Mouse (Mus musculus): ENCODE data around the gene Pold2. TPM values are rescaled to one million over a fixed set of nuclear protein-coding genes. Genes with fewer than 3 reads are reported as not detected.

Gene Pold2
- total RNA-seq, 1 experiment = 103 TPM

- H3K36me3 ChIP-seq (ENCODE audit: control insufficient read depth, insufficient read depth, low read length, poor library complexity, severe bottlenecking) = peaks cover 63% of the 10 kb centered on the region
- no peak for TF ChIP-seq ZC3H11A (IDR thresholded peaks at IDR 0.05; ENCODE audit: borderline replicate concordance, low read depth, low read length)
- no peak for TF ChIP-seq MAFK (IDR thresholded peaks at IDR 0.05; ENCODE audit: insufficient read depth, low read depth, low read length)
- TF ChIP-seq ZNF384 (IDR thresholded peaks at IDR 0.05; ENCODE audit: low read depth, low read length) = no peak
- no peak for TF ChIP-seq HCFC1 (IDR thresholded peaks at IDR 0.05; ENCODE audit: borderline replicate concordance, insufficient read depth, low read length)
- TF ChIP-seq CHD2 (IDR thresholded peaks at IDR 0.05; ENCODE audit: low read depth, low read length) = no peak
- peaks cover 0 to 10% of the 10 kb centered on the region in 2 experiments; a peak in 1 of 4 replicates for H3K4me1 ChIP-seq (ENCODE audit: control insufficient read depth in 2 of 2, insufficient read depth in 2 of 2, low read length in 2 of 2, poor library complexity in 1 of 2)
- H3K27ac ChIP-seq (ENCODE audit: insufficient read depth, low read depth, low read length, poor library complexity, severe bottlenecking) = no peak overlapping the region
- H3K4me3 ChIP-seq (ENCODE audit: insufficient read depth in 1 of 2, low read depth in 1 of 2, low read length in 2 of 2, poor library complexity in 1 of 2, severe bottlenecking in 1 of 2) = no peak overlapping the region
- DNase-seq (ENCODE audit: low read depth, low spot score) = no peak
- no peaks in the 10 kb centered on the region for H3K9me3 ChIP-seq (ENCODE audit: control insufficient read depth, insufficient read depth, low read depth, low read length)
- no peak overlapping the region for H3K9ac ChIP-seq (ENCODE audit: insufficient read depth, low read depth, low read length, poor library complexity, severe bottlenecking)
- in situ Hi-C loops (cut with MboI; ENCODE audit: low sequenced_read_pairs in 2 of 2, unreplicated experiment in 2 of 2) = no loop called here
These were observed 4.9 kb downstream of the Pold2 start for GRCm38 (mm10) chr11:5873192-5873591.

DNA sequence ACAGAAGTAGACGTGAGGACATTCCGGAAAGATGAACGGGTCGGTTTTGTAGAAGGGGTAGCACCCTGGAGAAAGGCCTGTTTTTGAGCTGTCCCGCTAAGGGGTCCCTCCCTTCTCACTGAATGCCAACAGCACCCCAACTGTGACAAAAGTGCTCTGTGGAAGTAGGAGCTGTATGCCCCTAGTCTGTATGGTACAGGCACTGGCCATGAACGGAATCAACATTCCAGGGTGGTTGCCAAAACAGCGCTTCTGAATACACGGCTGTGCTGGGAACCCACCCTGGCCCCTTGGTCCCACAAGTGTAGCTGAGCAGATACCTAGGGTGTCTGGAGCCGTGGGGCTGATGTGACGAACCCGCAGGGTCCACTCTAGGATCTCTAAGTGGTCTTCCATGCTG lies 5.4 kb downstream of the Pold2 start:
- Histone ChIP-seq H3K36me3 (ENCODE audit: control insufficient read depth, insufficient read depth, low read length, poor library complexity, severe bottlenecking) (peaks cover 63% of the 10 kb centered on the region), H3K9ac (ENCODE audit: insufficient read depth, low read depth, low read length, poor library complexity, severe bottlenecking) (no peak overlapping the region)
- in situ Hi-C loops (cut with MboI; ENCODE audit: low sequenced_read_pairs in 2 of 2, unreplicated experiment in 2 of 2) = no loop called here

GRCm38 (mm10) chr11:5870069-5870468 lies 8.0 kb downstream of the Pold2 start:
- in situ Hi-C loops (cut with MboI; ENCODE audit: low sequenced_read_pairs in 2 of 2, unreplicated experiment in 2 of 2) = no loop called here
- H3K9me3 ChIP-seq (ENCODE audit: control insufficient read depth, insufficient read depth, low read depth, low read length) = no peaks in the 10 kb centered on the region
- no peaks in the 10 kb centered on the region for H3K4me1 ChIP-seq (ENCODE audit: control insufficient read depth in 2 of 2, insufficient read depth in 2 of 2, low read length in 2 of 2, poor library complexity in 1 of 2)
- H3K27ac ChIP-seq (ENCODE audit: insufficient read depth, low read depth, low read length, poor library complexity, severe bottlenecking) = no peak overlapping the region
- H3K4me3 ChIP-seq (ENCODE audit: insufficient read depth in 1 of 2, low read depth in 1 of 2, low read length in 2 of 2, poor library complexity in 1 of 2, severe bottlenecking in 1 of 2) = no peak overlapping the region
- TF ChIP-seq HCFC1 (IDR thresholded peaks at IDR 0.05; ENCODE audit: borderline replicate concordance, insufficient read depth, low read length) (no peak), CHD2 (IDR thresholded peaks at IDR 0.05; ENCODE audit: low read depth, low read length) (no peak), ZNF384 (IDR thresholded peaks at IDR 0.05; ENCODE audit: low read depth, low read length) (no peak), ZC3H11A (IDR thresholded peaks at IDR 0.05; ENCODE audit: borderline replicate concordance, low read depth, low read length) (no peak), MAFK (IDR thresholded peaks at IDR 0.05; ENCODE audit: insufficient read depth, low read depth, low read length) (no peak)
- DNase-seq (ENCODE audit: low read depth, low spot score) = no peak
- H3K36me3 ChIP-seq (ENCODE audit: control insufficient read depth, insufficient read depth, low read length, poor library complexity, severe bottlenecking) = peaks cover 52% of the 10 kb centered on the region
- no peak overlapping the region for H3K9ac ChIP-seq (ENCODE audit: insufficient read depth, low read depth, low read length, poor library complexity, severe bottlenecking)

More for the DNA sequence above, 5.4 kb downstream of the Pold2 start:
- peaks cover 0 to 10% of the 10 kb centered on the region in 2 experiments; a peak in 1 of 4 replicates for H3K4me1 ChIP-seq (ENCODE audit: control insufficient read depth in 2 of 2, insufficient read depth in 2 of 2, low read length in 2 of 2, poor library complexity in 1 of 2)
- H3K27ac ChIP-seq (ENCODE audit: insufficient read depth, low read depth, low read length, poor library complexity, severe bottlenecking) = no peak overlapping the region
- TF ChIP-seq MAFK (IDR thresholded peaks at IDR 0.05; ENCODE audit: insufficient read depth, low read depth, low read length) = no peak
- no peak for TF ChIP-seq CHD2 (IDR thresholded peaks at IDR 0.05; ENCODE audit: low read depth, low read length)
- TF ChIP-seq ZNF384 (IDR thresholded peaks at IDR 0.05; ENCODE audit: low read depth, low read length) = no peak
- no peak for TF ChIP-seq HCFC1 (IDR thresholded peaks at IDR 0.05; ENCODE audit: borderline replicate concordance, insufficient read depth, low read length)
- TF ChIP-seq ZC3H11A (IDR thresholded peaks at IDR 0.05; ENCODE audit: borderline replicate concordance, low read depth, low read length) = no peak
- H3K9me3 ChIP-seq (ENCODE audit: control insufficient read depth, insufficient read depth, low read depth, low read length) = no peaks in the 10 kb centered on the region
- DNase-seq (ENCODE audit: low read depth, low spot score) = no peak
- no peak overlapping the region for H3K4me3 ChIP-seq (ENCODE audit: insufficient read depth in 1 of 2, low read depth in 1 of 2, low read length in 2 of 2, poor library complexity in 1 of 2, severe bottlenecking in 1 of 2)

DNA sequence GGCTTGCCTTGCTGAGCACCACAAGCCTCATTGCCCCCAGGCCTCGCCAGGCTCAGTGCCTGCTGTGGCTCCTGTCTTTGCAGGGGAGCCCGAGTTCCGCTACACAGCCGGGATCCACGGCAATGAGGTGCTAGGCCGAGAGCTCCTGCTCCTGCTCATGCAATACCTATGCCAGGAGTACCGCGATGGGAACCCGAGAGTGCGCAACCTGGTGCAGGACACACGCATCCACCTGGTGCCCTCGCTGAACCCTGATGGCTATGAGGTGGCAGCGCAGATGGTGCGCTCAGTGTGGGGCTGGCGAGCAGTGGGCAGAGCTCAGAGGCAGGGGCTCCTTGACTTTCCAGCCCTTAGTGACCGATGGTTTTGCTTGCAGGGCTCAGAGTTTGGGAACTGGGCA lies 8.8 kb downstream of the Pold2 start:
- TF ChIP-seq ZNF384 (IDR thresholded peaks at IDR 0.05; ENCODE audit: low read depth, low read length) (no peak), HCFC1 (IDR thresholded peaks at IDR 0.05; ENCODE audit: borderline replicate concordance, insufficient read depth, low read length) (no peak), CHD2 (IDR thresholded peaks at IDR 0.05; ENCODE audit: low read depth, low read length) (no peak), MAFK (IDR thresholded peaks at IDR 0.05; ENCODE audit: insufficient read depth, low read depth, low read length) (no peak), ZC3H11A (IDR thresholded peaks at IDR 0.05; ENCODE audit: borderline replicate concordance, low read depth, low read length) (no peak)
- H3K9ac ChIP-seq (ENCODE audit: insufficient read depth, low read depth, low read length, poor library complexity, severe bottlenecking) = no peak overlapping the region
- no peak for DNase-seq (ENCODE audit: low read depth, low spot score)
- H3K36me3 ChIP-seq (ENCODE audit: control insufficient read depth, insufficient read depth, low read length, poor library complexity, severe bottlenecking) = peaks cover 45% of the 10 kb centered on the region
- H3K9me3 ChIP-seq (ENCODE audit: control insufficient read depth, insufficient read depth, low read depth, low read length) = no peaks in the 10 kb centered on the region
- no peaks in the 10 kb centered on the region for H3K4me1 ChIP-seq (ENCODE audit: control insufficient read depth in 2 of 2, insufficient read depth in 2 of 2, low read length in 2 of 2, poor library complexity in 1 of 2)
- in situ Hi-C loops (cut with MboI; ENCODE audit: low sequenced_read_pairs in 2 of 2, unreplicated experiment in 2 of 2) = no loop called here
- H3K27ac ChIP-seq (ENCODE audit: insufficient read depth, low read depth, low read length, poor library complexity, severe bottlenecking) = no peak overlapping the region
- no peak overlapping the region for H3K4me3 ChIP-seq (ENCODE audit: insufficient read depth in 1 of 2, low read depth in 1 of 2, low read length in 2 of 2, poor library complexity in 1 of 2, severe bottlenecking in 1 of 2)

- TF ChIP-seq MAFK (IDR thresholded peaks at IDR 0.05; ENCODE audit: insufficient read depth, low read depth, low read length) (no peak), CHD2 (IDR thresholded peaks at IDR 0.05; ENCODE audit: low read depth, low read length) (no peak), ZC3H11A (IDR thresholded peaks at IDR 0.05; ENCODE audit: borderline replicate concordance, low read depth, low read length) (no peak), HCFC1 (IDR thresholded peaks at IDR 0.05; ENCODE audit: borderline replicate concordance, insufficient read depth, low read length) (no peak), ZNF384 (IDR thresholded peaks at IDR 0.05; ENCODE audit: low read depth, low read length) (no peak)
- H3K9me3 ChIP-seq (ENCODE audit: control insufficient read depth, insufficient read depth, low read depth, low read length) = no peaks in the 10 kb centered on the region
- H3K36me3 ChIP-seq (ENCODE audit: control insufficient read depth, insufficient read depth, low read length, poor library complexity, severe bottlenecking) = peaks cover 35% of the 10 kb centered on the region
- no peak overlapping the region for H3K4me3 ChIP-seq (ENCODE audit: insufficient read depth in 1 of 2, low read depth in 1 of 2, low read length in 2 of 2, poor library complexity in 1 of 2, severe bottlenecking in 1 of 2)
- DNase-seq (ENCODE audit: low read depth, low spot score) = no peak
- H3K27ac ChIP-seq (ENCODE audit: insufficient read depth, low read depth, low read length, poor library complexity, severe bottlenecking) = no peak overlapping the region
- H3K9ac ChIP-seq (ENCODE audit: insufficient read depth, low read depth, low read length, poor library complexity, severe bottlenecking) = no peak overlapping the region
- no peaks in the 10 kb centered on the region for H3K4me1 ChIP-seq (ENCODE audit: control insufficient read depth in 2 of 2, insufficient read depth in 2 of 2, low read length in 2 of 2, poor library complexity in 1 of 2)
- in situ Hi-C loops (cut with MboI; ENCODE audit: low sequenced_read_pairs in 2 of 2, unreplicated experiment in 2 of 2) = no loop called here
These were observed 9.8 kb downstream of the Pold2 start for GRCm38 (mm10) chr11:5868324-5868723.
